Mouse (Mus musculus): ENCODE results near the gene Cnn3.

Cnn3 gene

DNA sequence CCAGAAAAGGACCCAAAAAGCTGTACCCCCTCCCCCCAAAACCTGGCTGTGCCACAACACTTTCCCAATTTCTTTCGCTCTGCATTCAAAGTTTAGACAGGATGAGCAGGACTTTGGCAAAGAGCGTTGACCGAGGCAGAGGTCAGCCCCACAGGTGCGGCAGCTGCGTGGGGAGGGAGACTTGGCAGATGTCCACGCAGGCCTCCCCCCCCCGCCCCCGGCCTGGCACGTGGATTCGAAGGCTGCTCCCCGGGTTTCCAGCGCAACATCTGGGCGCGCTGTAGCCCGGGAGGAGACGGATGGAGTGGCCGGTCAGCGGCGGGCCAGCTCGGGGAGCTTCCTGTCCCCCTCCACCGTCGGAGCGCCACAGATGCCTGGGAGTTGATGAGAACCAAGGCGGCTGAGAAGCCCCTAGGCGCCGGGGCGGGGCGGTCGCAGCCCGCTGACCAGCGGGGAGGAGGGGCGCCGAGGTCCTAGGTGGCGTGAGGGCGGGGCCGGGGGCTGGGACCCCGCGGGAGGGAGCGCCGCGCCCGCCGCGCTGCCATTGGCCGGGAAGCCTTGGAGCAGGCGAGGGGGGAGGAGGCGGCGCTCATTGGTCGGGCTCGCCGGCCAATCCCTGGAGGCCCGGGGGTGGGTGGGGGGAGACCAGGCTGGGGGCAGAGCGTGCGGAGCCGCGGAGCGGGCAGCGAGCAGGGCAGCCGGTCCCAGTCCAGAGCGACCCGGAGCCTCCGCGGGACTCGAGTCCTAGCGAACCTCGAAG lies at the start of gene Cnn3:
Cnn3 (plus strand) TSS at position 637 of the 760 bp plus-strand sequence.
- peak; percentile 94 for DNase-seq

DNA sequence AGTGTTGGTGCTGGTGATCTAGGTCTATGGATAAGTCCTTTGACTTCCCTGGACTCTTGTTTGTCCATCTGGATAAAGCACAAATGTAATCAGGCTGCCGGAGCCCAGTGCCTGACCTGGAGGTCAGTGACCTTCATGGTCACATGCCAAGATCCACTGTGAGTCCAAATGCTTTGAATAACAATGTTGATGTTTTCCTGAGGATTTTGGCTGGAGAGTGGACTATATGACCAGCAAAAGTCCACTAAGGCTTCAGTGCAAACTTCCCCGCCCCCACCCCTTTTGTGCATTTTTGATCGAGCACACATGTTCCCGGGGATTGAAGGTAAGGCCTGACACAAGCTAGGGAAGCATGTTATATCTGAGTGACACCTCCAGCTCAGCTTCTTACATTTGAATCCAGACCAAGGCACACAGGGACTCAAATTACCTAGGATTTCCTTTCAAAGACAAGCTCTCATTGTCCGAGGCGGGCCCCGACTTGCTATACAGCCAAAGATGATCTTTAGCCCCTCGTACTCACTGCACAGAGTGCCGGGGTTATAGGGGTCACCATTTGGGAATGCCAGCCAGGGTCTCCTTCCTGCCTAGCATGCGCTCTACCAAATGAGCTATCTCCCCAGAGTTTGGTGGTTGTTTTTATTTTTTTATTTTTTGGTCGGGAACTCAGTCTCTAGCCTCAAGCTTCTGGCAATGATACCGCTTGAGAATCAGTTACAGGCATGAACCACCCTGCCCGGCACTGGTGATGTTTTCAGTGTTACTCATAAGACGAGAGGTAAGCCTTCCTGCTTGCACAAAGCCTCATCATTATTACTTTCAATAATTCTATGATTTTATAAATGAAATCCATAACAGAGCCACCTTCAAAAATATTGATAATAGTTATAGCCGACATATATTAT lies 47.3 kb upstream of the Cnn3 start:
- peak; percentile 95 for DNase-seq

- no peak for DNase-seq
Measured at GRCm38 (mm10) chr3:121379699-121380098, 46.6 kb upstream of the Cnn3 start.

DNA sequence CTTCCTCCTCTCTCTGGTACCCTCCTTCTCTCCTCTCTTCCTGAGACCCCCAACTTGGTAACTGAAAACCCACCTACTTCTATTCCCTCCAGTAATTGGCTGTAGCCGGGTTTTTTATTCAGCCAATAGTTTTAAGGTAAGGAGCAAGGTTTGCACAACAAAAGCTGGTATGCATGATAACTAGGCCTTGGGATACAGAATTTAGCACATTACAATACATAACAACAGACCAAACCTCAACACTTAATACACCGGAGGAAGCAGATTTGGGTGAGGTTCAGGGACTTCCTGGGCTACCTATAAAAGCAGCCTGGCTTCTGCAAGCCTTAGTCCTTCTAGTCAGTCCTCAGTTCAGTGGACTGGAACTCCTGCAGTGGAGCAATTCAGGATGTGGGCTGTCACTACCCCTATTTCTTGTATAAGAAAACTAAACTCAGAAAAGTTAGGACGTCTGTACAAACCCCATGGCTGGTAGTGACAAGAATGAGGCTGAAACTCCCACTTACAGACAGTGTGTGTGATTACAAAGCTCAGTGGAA lies 38.8 kb upstream of the Cnn3 start:
- no peak for DNase-seq

- DNase-seq = no peak
Measured at GRCm38 (mm10) chr3:121389366-121389765, 36.9 kb upstream of the Cnn3 start.

GRCm38 (mm10) chr3:121389860-121390530 lies 36.3 kb upstream of the Cnn3 start:
- peak; percentile 31 for DNase-seq

DNA sequence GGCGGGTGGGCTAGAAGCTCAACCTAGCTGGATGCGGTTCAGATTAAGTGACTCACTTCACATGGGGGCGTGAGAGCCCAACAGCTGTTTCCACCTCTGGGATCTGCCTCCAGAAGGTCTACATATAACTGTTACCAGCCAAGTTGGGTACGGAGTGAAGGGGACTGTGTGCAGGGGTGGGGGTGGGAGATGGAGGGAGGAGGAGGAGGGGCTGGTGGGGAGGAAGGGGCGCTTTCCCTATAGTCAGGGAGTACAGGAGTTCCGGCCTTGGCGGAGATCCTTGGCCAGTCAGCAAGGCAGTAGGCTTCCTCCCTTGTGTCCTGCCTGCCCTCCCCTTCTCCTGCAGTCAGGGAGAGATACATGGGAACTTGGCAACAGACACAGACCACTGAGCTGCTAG lies 35.6 kb upstream of the Cnn3 start:
- DNase-seq = no peak

GRCm38 (mm10) chr3:121395588-121396295 lies 30.6 kb upstream of the Cnn3 start:
- DNase-seq = no peak

- DNase-seq = no peak
Measured at GRCm38 (mm10) chr3:121396561-121396960, 29.7 kb upstream of the Cnn3 start.

DNA sequence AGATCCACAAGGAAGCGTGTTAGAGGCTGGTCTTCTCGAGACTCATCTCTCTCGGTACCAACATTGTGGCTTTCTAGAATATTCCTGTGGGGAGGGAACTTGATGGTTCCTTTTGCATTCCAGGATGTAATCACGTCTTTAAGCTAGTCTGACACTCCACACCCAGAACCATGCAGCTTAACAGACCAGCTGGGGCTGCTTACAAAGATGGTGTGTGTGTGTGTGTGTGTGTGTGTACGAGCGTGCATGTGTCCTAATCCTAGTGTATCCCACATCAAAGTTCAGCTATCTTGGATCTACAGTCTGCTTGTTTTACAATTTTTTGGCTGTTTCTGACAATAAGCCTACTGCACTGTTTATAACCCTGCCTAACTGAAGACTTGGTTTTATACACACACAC lies 29.3 kb upstream of the Cnn3 start:
- no peak for DNase-seq

- no peak for DNase-seq
Measured at GRCm38 (mm10) chr3:121401384-121401783, 24.9 kb upstream of the Cnn3 start.

DNA sequence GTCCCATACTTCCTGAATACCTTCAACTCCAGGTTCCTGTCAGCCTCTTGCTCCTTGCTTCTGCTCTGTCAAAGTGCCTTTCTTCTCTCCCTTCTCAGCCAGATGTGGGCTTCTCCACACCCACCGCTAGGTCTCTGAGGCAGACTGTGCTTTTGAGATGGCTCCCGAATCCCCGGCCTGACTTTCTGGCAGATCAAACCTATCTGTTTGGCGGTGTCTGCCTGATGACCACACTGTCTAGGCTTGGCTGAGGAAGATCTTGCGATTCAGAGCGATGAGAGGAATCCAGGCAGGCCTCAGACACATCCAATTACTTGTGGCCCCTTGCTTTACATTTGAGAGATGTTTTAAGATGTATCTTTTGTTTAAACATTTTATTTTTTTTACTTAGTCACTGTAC lies 24.2 kb upstream of the Cnn3 start:
- DNase-seq = no peak

DNA sequence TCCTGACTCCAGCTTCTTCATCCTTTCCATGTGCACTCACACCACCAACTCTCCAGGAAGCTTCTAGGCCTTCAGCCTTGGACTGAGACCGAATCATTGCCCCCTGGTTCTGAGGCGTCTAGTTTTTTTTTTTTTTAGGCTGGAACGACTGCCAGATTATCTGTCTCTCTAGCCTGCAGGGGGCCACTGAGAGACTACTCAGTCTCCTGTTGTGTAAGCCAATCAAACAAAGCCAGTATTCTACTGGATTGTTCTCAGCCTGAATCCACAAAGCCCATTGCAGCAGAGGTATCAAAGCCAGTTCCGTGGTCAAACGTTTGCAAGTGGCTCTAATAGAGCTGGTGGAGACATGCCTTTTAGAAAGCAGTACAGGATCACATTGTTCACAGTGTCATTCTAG lies 22.8 kb upstream of the Cnn3 start:
- no peak for DNase-seq

GRCm38 (mm10) chr3:121405101-121405500 lies 21.2 kb upstream of the Cnn3 start:
- DNase-seq = no peak

GRCm38 (mm10) chr3:121407417-121407816 lies 18.9 kb upstream of the Cnn3 start:
- DNase-seq = no peak

DNA sequence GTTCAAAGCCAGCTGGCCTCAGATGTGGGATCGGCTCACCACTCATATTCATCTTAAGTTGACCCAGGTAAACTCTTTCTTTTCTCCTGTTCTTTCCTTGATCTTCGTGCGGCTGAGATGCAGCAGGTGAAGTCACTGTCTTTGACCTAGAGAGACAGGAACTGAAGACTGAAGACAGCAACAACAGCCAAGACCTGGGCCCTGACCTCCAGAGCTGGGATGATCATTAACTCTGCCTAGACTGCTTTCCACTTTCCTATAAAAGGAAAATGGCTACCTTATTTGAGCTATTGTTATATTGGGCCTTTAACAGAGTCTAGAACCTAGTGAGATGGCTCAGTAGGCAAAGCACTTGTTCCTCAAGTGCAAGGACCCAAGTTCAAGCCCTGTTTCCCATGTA lies 17.9 kb upstream of the Cnn3 start:
- DNase-seq = peak; percentile 62

- DNase-seq = no peak
Measured at GRCm38 (mm10) chr3:121411450-121411849, 14.8 kb upstream of the Cnn3 start.

GRCm38 (mm10) chr3:121416171-121417154 lies 9.8 kb upstream of the Cnn3 start:
- peak; percentile 79 for DNase-seq

DNA sequence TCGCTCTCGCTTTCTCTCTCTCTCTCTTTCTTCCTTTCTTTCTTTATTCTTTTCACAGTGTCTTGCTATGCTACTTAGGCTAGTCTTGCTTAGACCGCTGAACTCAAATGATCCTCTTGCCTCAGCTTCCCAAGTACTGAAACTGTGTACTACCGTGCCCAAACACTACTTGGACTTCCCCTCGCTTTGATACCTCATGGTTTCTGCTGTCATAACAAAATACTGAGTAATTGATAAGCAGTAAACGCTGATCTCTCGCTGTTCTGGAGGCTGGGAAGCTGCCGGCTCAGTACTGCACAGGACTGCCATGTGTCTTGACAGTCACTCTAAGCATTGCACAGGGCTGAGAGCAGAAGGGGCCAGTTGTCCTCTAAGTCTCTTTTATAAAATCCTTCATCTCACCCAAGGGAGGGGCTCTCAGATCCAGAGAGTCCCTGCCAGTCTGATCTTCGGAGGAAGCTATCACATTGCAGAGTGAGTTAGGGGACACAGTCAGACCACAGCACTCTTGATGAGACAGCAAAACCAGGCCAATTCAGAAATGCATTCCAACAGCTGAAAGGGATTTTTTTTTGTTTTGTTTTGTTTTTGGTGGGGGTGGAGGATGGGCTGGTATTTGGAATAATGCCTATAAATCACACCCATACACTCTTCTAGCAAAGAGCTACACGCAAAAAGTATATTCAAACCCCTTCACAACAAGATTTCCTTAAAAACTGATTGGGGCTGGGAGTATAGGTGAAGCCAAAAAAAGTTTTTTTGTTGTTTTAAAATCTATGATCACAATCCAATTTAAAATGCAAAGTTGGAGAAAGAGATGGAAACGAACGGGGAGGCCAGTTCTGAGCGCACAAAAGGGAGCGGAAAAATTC lies 8.7 kb upstream of the Cnn3 start:
- no peak for DNase-seq

- DNase-seq = peak; percentile 58
Measured at GRCm38 (mm10) chr3:121418251-121418601, 8.1 kb upstream of the Cnn3 start.

Measured in kidney, adult 9 months (tissue).